Mouse (Mus musculus) gastrocnemius, postnatal 4 days (tissue): Measurements from ENCODE around the gene Gm15517. TPM values are rescaled to one million over a fixed set of nuclear protein-coding genes. Genes with fewer than 3 reads are reported as not detected.

Experiments
- DNase-seq, 2 experiments: peaks; one replicate each; pipeline ENCODE4 v3.0.0; 2021 to 2022; ENCODE audit warnings: low spot score in 2 of 2, mixed read lengths in 2 of 2
- total RNA-seq, 2 experiments: library from RNA; stranded (reverse); gene quantifications; 2 replicates each; pipeline ENCODE4 v1.2.3; 2021

The Gm15517 gene
- total RNA-seq, 2 experiments from 2014 or later: not detected

DNA sequence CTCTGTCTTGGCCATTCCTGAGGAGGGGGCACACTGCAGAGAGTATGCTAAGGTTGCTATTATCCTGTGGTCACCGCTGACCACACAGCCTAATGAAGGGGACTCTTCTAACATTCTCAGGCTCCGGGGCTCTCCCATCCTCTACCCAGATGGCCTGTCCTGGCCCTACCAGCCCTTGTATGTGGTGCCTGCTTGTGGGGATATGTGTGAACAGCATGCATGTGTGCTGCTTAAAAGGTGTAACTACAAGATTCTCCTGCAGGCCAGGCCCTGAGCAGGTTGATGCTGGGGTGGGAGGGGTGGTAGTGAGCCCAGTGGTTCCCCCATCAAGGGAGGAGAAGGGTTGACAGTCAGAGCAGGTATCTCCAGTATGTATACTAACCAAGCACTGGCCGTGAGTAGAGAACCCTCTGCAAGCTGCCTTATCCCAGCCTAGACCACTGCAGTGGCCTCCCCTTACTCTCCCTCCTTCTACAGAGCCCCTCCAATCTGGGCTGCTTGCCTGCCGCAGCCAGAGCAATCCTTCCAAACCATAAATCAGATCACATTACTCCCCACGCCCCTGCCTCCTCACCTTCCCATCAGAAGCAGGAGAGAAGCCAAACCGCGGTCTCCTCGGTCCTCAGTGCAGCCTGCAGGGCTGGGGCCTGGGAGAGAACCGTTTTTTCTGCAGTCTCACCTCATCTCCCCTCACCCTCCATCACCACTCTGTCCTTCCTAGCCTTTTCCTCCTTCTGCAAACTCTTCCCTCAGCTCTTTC is 46.2 kb downstream of the Gm15517 start:
- no peak for DNase-seq

DNA sequence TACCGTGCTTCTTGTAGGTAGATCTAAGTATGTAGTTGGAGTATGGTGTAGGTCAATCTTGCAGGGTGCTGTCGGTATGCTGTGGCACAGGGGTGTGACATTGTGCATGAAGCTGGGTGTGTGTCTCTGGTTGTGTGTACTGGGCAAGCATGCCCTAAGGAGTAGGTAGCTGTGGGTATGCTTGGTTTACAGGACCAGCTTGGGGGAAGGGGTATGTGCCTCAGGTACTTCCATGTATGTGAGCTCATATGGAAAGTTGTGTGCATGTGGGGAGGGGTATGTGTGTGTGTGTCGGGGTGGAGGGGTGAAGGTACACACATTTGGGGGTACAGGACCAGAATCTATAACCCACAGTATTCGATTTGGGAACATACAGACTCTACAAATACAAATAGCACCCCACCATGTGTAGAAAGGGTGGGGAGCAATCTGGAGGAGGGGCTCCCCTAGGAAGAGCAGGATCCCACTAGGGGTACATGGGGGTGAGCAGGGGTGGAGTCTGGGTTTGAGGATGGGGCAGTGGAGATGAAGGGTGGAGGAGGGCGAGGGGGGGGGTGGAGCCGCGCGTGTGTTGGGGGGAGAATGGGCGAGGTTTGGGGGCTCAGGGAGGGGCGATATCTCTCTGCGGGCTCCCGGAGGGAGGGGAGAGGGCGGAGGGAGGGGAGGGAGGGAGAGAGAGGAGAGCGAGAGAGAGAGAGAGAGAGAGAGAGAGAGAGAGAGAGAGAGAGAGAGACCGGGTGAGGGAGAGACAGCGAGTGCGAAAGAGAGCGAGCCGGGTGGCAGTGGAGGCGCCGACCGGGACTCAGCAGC is 48.4 kb downstream of the Gm15517 start, which contains the start of gene Shank1:
Gene Shank1 (plus strand): TSS at position 779 of the 810 bp plus-strand sequence.
- no peak for DNase-seq

DNA sequence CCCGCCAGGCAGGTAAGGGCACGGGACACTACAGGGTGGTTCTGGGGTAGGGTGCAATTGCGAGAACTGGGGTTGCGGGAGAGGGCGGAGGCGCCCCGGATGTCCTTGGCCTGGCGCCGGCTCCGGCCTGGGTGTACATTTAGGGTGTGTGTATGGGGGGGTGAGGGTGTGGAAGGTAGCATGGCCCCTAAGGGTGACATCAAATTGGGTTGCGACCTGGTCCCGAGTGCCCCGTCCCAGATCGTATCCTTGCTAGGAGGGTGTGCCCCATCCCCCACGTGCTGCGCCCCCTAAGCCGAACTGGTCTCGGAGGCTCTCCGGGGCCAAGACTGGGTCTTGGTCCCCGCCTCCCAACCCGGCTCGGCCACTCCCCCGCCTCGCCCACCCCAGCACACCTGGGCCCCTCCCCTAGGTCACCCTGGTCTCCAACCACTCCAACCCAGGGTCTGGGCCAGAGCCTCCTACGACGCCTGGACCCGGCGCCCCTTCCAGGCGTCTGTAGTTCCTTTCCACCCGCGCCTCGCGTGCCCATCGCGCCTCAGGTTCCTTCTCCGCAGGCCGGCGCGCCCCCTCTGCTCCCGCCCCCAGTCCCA is 49.1 kb downstream of the Gm15517 start:
- no peak for DNase-seq

DNA sequence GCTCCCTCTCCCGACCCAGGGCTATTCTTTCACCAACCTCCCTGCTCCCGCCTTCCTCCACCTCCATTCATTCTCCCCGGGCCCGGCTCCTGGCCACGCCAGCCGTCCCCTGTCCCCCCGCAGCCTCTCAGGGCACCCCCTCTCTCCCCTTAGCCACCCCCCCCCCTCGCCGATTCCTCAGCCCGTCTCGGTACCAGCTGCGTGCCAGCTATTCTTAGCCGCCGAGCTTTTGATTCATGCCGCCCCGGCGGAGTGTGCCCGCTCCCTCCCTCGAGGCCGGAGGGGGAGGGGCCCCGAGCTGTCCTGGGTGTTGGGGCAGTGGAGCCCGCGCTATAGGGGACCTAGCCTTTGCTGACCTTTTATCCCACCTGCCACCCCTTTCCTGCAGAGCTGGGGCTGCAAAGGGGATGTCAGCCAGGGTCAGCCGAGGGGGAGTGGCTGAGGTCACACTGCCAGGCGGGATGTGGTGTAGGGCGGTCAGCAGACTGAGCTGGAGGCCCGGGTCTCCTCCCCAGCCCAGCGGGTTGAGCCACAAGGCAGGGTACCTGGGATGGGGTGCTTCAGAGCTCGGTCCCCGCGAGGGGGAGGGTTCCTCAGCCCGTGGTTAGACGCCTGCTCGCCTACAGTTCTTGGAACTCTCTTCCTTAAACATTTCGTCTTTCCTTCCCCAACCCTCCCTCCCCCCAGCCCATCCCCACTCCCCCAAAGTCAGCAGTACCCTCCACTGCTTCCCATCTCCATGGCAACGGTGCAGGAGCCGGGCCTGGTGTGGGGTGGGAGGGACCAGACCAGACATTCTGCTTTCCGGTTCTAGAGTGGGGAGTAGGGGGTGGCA is 49.8 kb downstream of the Gm15517 start:
- no peak for DNase-seq

Other genes starting within 250 kb of the Gm15517 start
- under 1 TPM; 0.39 to 0.62 TPM for gene Klk1b26, start 249.3 kb upstream of the Gm15517 start, total RNA-seq
- gene Klk1b27, start 209.2 kb upstream of the Gm15517 start, total RNA-seq: not detected
- not detected for gene Klk1b21, start 159.1 kb upstream of the Gm15517 start, total RNA-seq
- gene Klk1b22, start 148.8 kb upstream of the Gm15517 start, total RNA-seq: not detected
- not detected for gene Klk1b16, start 124.7 kb upstream of the Gm15517 start, total RNA-seq
- gene Klk1b24, start 73.2 kb upstream of the Gm15517 start, total RNA-seq: not detected
- not detected for gene Klk1b3, start 63.3 kb upstream of the Gm15517 start, total RNA-seq
- gene Klk1b4, start 54.0 kb upstream of the Gm15517 start, total RNA-seq: not detected
- not detected for gene Klk1b5, start 45.5 kb upstream of the Gm15517 start, total RNA-seq
- not detected for gene Klk1, start 36.1 kb upstream of the Gm15517 start, total RNA-seq
- gene Gm36864, start 25.3 kb upstream of the Gm15517 start, total RNA-seq: not detected
- gene 1700028J19Rik, start 14.8 kb upstream of the Gm15517 start, total RNA-seq: under 1 TPM; 0.26 to 0.32 TPM
- gene 2410002F23Rik, start 14.7 kb upstream of the Gm15517 start, total RNA-seq: 10 to 100 TPM; 47.7 to 72.0 TPM
- not detected for gene Acp4, start 4.1 kb upstream of the Gm15517 start, total RNA-seq
- gene Clec11a, start 45.5 kb downstream of the Gm15517 start, total RNA-seq: 1 to 10 TPM; 3.9 to 4.7 TPM
- 1 to 10 TPM; 3.0 to 3.5 TPM for gene Shank1, start 48.8 kb downstream of the Gm15517 start, total RNA-seq
- gene Syt3, start 122.7 kb downstream of the Gm15517 start, total RNA-seq: under 1 TPM; 0.34 to 0.49 TPM
- gene 1700008O03Rik, start 124.4 kb downstream of the Gm15517 start, total RNA-seq: not detected
- 1 to 10 TPM; 4.0 to 4.2 TPM for gene Lrrc4b, start 167.6 kb downstream of the Gm15517 start, total RNA-seq
- not detected for gene Aspdh, start 203.9 kb downstream of the Gm15517 start, total RNA-seq
- gene Josd2, start 206.5 kb downstream of the Gm15517 start, total RNA-seq: 10 to 100 TPM; 67.2 to 77.6 TPM
- 10 to 100 TPM; 60.1 to 65.3 TPM for gene Emc10, start 235.1 kb downstream of the Gm15517 start, total RNA-seq
- gene Fam71e1, start 235.1 kb downstream of the Gm15517 start, total RNA-seq: 1 to 10 TPM; 6.2 to 6.8 TPM